Mouse (Mus musculus) megakaryocyte, embryonic 14.5 days (primary cell): Measurements from ENCODE around the gene Gm10577. TPM values are rescaled to one million over a fixed set of nuclear protein-coding genes. Genes with fewer than 3 reads are reported as not detected.

Experiments used
- H3K27me3 ChIP-seq: replicated peaks from 2 replicates; pipeline ENCODE3; 2012; ENCODE audit warnings: inconsistent platforms
- H3K36me3 ChIP-seq: replicated peaks from 2 replicates; pipeline ENCODE3; 2012; ENCODE audit warnings: low read length, inconsistent platforms, mixed read lengths
- H3K4me1 ChIP-seq: 2 replicates; pipeline ENCODE4 v1.6.1; 2012; ENCODE audit warnings: inconsistent platforms
- H3K4me3 ChIP-seq: replicated peaks from 2 replicates; pipeline ENCODE3; 2012; ENCODE audit warnings: moderate library complexity, mild to moderate bottlenecking, inconsistent platforms
- H3K9me3 ChIP-seq: 2 replicates; pipeline ENCODE4 v1.6.1; 2012; ENCODE audit warnings: inconsistent platforms
- FLI1 ChIP-seq: IDR thresholded peaks from 2 replicates; pipeline ENCODE4 v1.6.1; 2012; ENCODE audit warnings: low read length, inconsistent platforms, mixed read lengths
- GATA1 ChIP-seq: IDR thresholded peaks from 3 replicates; pipeline ENCODE4 v1.6.1; 2012; ENCODE audit warnings: mixed read lengths, low read length, inconsistent platforms, borderline replicate concordance
- polyA plus RNA-seq: library from polyadenylated mRNA; stranded (reverse); fragments of >175 nt; gene quantifications from 2 replicates; pipeline ENCODE4 v1.2.3, GENCODE M21; 2012; ENCODE audit warnings: low replicate concordance; ENCODE audit not compliant: insufficient read depth

Gm10577 gene
- polyA plus RNA-seq, 1 experiment, result not detected

DNA sequence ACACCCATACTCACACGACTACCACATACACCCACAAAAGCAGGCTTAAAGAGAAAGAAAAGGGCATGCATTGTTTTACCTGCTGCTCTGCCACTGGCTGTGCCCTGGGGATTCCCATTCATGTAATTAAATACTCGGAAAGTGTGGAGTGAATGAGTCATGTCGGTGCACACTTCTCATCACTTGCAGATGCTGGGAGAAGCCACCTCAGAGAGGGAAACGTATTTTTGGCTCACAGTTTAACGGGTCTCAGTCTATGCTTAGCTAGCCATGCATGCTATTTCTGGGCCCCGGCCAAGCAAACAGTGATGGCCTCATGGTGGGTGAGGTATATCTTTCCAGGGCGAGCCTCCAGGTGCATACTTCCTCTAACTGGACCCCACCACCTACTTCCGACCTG lies 21.6 kb downstream of the Gm10577 start:
- Histone ChIP-seq H3K9me3 (no peaks in the 10 kb centered on the region), H3K27me3 (no peaks in the 10 kb centered on the region), H3K36me3 (no peaks in the 10 kb centered on the region), H3K4me1 (no peaks in the 10 kb centered on the region), H3K4me3 (no peak overlapping the region)
- no peak for TF ChIP-seq FLI1
- TF ChIP-seq GATA1, result no peak

DNA sequence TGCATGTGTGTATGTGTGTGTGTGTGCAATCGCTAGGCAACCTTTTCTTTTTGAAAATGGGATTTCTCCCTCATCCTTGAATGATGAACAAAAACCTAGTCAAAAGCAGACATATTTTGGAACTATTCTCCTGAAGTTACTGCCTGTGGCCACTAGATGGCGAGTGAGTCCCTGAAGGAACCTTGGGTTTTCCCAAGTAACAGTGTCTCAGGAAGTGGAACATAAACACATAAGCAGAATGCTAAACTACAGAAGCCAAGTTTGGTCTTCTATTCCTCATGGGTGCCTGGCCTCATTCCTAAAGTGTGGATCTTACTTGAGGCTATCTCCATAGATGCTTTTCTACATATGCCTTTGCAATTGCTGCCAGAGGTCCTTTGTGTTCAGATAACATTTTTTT lies 22.4 kb downstream of the Gm10577 start:
- Histone ChIP-seq H3K9me3 (no peaks in the 10 kb centered on the region), H3K36me3 (no peaks in the 10 kb centered on the region), H3K27me3 (no peaks in the 10 kb centered on the region), H3K4me3 (no peak overlapping the region), H3K4me1 (no peaks in the 10 kb centered on the region)
- TF ChIP-seq GATA1, result no peak
- no peak for TF ChIP-seq FLI1

DNA sequence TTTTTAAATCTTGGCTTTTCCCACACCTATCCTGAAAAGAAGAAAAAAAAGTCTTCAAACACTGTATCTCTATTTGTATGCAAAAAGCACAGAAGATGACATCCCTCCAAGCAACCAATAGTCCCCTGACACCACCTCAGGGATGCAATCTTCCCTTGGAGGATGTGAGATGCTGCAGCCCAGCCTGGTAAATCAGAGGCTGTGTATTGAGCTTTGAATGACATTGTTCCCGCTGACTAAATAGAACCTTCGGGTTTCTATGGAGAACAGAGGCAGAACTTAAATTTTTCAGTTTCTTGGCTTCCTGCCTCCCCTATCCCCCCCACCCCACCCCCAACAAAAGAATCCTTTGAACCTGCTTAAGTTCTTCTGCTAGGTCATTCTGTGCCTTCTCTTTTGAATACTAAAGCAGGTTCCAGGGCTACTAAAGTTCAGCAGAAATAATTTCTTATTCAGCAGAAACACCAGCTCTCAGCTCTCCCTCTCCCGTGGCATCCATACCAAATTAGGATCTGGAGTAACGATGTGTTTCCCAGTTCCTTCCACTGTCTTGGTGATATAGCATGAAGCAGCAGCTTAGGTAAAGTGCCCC lies 24.3 kb downstream of the Gm10577 start:
- Histone ChIP-seq H3K4me1 (no peaks in the 10 kb centered on the region), H3K4me3 (no peak overlapping the region), H3K27me3 (no peaks in the 10 kb centered on the region), H3K9me3 (no peaks in the 10 kb centered on the region), H3K36me3 (no peaks in the 10 kb centered on the region)
- no peak for TF ChIP-seq FLI1
- TF ChIP-seq GATA1, result no peak

DNA sequence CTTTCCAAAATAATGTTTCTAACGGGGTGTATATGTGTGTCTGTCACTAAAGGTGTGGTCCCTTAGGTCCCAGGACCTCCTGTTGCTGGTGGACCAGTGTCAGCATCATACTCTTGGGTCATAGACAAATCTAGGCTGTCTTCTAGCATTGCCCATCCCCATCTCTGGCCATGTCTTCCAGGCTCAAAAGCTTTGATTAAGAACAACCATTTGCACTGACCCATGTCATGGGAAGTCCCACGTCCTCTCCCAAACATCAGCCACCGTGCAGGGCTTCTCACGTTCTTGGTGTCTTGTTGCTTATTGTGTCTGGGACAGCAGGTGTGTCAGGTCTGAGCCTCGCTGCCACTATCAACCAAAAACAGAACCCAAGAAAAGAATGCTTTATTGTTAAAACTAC lies 24.9 kb downstream of the Gm10577 start:
- no peaks in the 10 kb centered on the region for H3K4me1 ChIP-seq
- TF ChIP-seq FLI1, result no peak
- TF ChIP-seq GATA1, result no peak
- H3K27me3 ChIP-seq, result no peaks in the 10 kb centered on the region
- no peaks in the 10 kb centered on the region for H3K9me3 ChIP-seq
- H3K4me3 ChIP-seq, result no peak overlapping the region
- H3K36me3 ChIP-seq, result no peaks in the 10 kb centered on the region

DNA sequence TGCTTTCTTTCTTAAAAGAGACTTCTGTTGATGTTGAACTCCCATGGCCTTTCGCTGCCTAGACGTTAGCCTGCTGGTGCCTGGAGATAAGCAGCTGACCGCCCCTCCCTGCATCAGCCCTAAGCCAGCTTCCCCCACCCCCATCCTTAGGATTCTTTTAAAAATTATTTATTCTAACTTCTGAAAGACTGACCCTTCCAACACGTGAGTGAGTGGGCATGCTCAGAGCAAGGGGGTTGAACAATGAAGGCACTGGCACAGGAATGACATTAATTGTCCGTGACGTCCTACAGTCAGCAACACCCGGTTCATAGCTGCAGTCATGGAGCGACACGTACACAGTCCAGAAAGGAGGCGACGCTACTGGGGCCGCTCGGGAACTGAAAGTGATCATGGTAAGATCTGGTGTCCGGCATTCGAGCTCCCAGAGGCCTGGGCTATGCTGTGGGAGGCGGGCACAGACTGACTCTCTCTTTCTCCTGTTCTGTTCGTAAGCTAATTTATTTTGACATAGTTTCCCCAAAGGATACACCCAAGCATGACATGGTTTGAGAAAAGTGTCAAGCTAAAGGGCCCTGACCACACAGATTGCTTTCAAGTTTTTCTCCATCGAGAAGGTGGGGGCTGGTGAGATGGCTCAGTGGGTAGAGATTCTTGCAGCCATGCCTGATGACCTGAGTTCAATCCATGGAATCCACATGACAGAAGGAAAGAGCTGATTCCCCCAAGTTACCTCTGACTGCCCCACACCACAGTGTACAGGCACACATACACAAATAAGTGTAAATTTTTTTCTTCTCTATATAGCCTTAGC lies 25.8 kb downstream of the Gm10577 start:
- H3K4me1 ChIP-seq, result no peaks in the 10 kb centered on the region

DNA sequence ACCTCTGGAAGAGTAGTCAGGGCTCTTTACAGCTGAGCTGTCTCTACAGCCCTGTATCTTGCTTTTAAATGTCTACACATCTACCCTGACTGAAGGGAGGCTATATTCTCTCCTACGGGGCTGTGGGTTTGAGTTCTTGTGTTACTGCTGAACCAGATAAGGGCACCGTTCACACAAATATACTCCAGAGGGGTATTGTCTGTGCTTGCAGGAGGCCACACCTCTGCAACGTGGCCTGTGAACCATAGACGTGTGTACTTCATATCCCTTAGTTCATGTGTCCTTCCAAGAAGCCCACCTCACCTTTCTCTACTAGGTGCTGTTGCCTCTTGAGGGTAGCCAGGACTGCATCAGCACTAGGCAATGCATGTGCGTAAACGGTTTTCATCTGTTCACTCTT lies 28.4 kb downstream of the Gm10577 start:
- Histone ChIP-seq H3K36me3 (no peaks in the 10 kb centered on the region), H3K27me3 (no peaks in the 10 kb centered on the region)

More for the DNA sequence above, 25.8 kb downstream of the Gm10577 start:
- H3K9me3 ChIP-seq, result no peaks in the 10 kb centered on the region
- H3K4me3 ChIP-seq, result no peak overlapping the region
- no peaks in the 10 kb centered on the region for H3K36me3 ChIP-seq
- TF ChIP-seq GATA1, result no peak
- no peak for TF ChIP-seq FLI1
- no peaks in the 10 kb centered on the region for H3K27me3 ChIP-seq

DNA sequence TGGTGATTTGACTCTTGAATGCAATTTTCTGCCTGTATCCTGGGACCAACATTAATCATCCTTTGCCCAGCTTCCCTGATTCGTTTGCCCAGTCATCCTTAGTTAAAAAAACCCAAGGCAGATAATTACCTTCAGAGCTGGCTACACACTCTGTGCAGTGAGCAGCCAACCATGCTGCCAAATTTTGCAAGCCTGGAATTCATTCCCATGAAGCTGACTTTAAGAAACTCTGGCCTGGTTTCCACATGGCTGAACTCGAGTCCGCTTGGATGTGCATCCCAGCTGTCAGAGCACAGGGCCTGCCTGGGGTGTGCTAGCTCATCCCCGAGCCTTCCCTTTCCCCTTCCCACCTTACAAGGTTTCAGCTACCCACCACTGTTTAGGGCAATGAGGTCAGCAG lies 29.5 kb downstream of the Gm10577 start:
- TF ChIP-seq FLI1 (no peak), GATA1 (no peak)
- no peaks in the 10 kb centered on the region for H3K4me1 ChIP-seq
- no peaks in the 10 kb centered on the region for H3K27me3 ChIP-seq
- no peak overlapping the region for H3K4me3 ChIP-seq
- no peaks in the 10 kb centered on the region for H3K9me3 ChIP-seq
- H3K36me3 ChIP-seq, result no peaks in the 10 kb centered on the region

More for the DNA sequence above, 28.4 kb downstream of the Gm10577 start:
- Histone ChIP-seq H3K9me3 (no peaks in the 10 kb centered on the region), H3K4me1 (no peaks in the 10 kb centered on the region), H3K4me3 (no peak overlapping the region)
- no peak for TF ChIP-seq GATA1
- no peak for TF ChIP-seq FLI1

DNA sequence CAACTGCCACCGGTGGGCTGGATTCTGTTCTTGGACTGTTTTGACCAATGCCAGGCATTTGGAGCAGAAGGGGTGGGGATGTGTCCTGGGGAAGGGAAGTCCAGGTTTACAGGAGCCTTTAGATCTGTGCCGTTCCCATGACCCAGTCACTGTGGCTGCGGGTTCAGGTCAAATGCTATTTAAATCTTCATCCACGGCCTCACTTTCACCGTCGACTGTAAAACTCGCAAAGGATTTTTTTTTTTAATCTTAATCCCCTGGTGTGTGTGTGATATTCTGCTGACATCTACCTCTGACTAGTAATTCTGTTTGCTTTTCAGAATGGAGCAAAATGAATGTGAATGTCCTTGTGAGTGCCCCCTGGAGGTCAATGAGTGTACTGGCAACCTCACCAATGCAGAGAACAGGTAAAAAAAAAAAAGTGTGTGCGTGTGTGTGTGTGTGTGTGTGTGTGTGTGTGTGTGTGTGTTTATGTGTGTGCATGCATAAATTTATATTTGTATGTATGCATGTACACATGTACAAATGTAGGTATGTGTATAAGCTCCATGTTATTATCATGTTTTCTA lies 32.2 kb downstream of the Gm10577 start:
- no peaks in the 10 kb centered on the region for H3K36me3 ChIP-seq
- H3K27me3 ChIP-seq, result no peaks in the 10 kb centered on the region
- TF ChIP-seq GATA1, result no peak
- TF ChIP-seq FLI1, result no peak
- H3K9me3 ChIP-seq, result no peaks in the 10 kb centered on the region
- H3K4me3 ChIP-seq, result no peak overlapping the region
- H3K4me1 ChIP-seq, result no peaks in the 10 kb centered on the region

DNA sequence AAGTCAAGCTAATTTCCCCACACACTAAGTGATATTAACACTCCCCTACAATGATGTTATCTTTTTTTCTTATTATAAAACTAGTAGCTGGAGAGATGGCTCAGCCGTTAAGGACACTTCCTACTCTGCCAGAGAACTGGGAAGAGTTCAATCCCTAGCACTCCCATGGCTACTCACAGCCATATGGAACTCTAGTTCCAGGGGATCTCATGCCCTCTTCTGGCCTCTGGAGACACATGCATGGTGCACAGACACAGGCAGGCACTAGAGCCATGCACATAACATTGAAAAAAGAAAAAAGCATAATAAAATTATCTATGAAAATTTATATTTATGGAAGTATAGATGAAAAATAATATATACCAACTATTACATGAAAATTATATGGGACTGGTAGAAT lies 33.3 kb downstream of the Gm10577 start:
- Histone ChIP-seq H3K4me1 (no peaks in the 10 kb centered on the region), H3K4me3 (no peak overlapping the region), H3K9me3 (no peaks in the 10 kb centered on the region), H3K36me3 (no peaks in the 10 kb centered on the region), H3K27me3 (no peaks in the 10 kb centered on the region)
- TF ChIP-seq FLI1 (no peak), GATA1 (no peak)

DNA sequence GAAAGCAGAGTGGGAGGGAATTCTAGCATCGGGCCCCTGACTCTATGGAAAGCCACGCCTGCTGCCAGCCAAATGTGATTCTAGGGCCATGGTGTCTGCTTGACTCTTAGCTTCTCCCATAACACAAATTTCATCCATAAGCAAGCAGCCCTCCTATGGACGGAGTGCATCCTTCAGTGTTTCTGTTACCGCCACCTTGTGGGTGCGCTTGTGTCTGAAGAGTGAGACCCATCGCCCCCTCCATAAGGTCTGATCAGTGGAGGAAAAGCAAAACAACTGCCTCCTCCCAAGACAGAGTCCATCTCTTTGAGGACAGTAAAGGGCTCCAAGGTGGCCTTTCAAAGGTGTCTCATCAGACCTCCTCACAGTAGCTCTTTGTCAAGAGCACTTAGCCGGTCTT lies 43.0 kb downstream of the Gm10577 start:
- no peak overlapping the region for H3K4me3 ChIP-seq
- H3K9me3 ChIP-seq, result peaks cover 7% of the 10 kb centered on the region; the same call in 1 of the 2 replicates
- H3K4me1 ChIP-seq, result no peaks in the 10 kb centered on the region
- TF ChIP-seq GATA1, result no peak
- H3K27me3 ChIP-seq, result no peaks in the 10 kb centered on the region
- no peaks in the 10 kb centered on the region for H3K36me3 ChIP-seq
